Mouse (Mus musculus): ENCODE measurements around the gene Sec1. TPM values are rescaled to one million over a fixed set of nuclear protein-coding genes. Genes with fewer than 3 reads are reported as not detected.

The Sec1 gene
- polyA plus RNA-seq, 1 experiment, result 0.41 TPM

DNA sequence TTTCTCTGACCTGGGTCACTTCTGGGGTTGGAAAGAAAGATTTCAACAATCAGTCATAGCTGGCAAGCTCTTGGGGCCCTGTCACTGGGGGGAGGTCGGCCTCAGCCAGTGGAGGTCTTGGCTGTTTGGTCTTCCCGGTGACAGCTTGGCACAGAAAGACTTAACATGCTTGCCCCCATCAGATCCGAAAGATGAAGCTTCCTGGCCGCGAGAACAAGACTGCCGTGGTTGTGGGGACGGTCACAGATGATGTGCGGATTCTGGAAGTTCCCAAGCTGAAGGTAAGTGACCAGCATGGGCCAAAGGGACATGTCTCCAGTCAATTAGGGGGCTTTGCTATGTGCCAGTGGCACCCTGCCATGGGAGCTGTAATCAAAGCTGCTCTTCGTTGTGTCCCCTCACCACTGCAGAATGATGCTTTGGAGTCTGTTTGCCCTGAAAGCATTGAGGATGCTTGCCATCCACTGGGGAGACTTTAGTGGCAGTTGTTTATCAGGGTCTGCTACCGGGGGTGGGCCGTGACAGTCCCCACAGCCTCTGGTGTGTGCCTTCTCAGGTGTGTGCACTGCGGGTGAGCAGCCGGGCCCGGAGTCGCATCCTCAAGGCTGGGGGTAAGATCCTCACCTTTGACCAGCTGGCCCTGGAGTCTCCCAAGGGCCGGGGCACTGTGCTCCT, 25.7 kb upstream of the Sec1 start:
- TF ChIP-seq TCF12 (IDR thresholded peaks at IDR 0.05; ENCODE audit: insufficient read depth, poor library complexity, severe bottlenecking), result no peak
- no peak for TF ChIP-seq REST (IDR thresholded peaks at IDR 0.05; ENCODE audit: insufficient read depth, insufficient read length)
- TF ChIP-seq E2F4 (IDR thresholded peaks at IDR 0.05; ENCODE audit: insufficient read depth), result no peak
- no peak for TF ChIP-seq MAX (IDR thresholded peaks at IDR 0.05; ENCODE audit: low read depth)
- no peak for TF ChIP-seq USF1 (IDR thresholded peaks at IDR 0.05; ENCODE audit: low read depth)
- no peak for TF ChIP-seq SRF (IDR thresholded peaks at IDR 0.05; ENCODE audit: control insufficient read depth, insufficient read length, low read depth)
- TF ChIP-seq TCF3 (IDR thresholded peaks at IDR 0.05; ENCODE audit: insufficient read length, low read depth), result no peak
- no peak for TF ChIP-seq MYOD1 (IDR thresholded peaks at IDR 0.05; ENCODE audit: control insufficient read depth in 1 of 3, insufficient read length in 2 of 3, low read depth in 2 of 3)
- TF ChIP-seq MYOG (IDR thresholded peaks at IDR 0.05; ENCODE audit: control insufficient read depth in 1 of 3, insufficient read depth in 1 of 3, insufficient read length in 2 of 3, low read depth in 2 of 3), result no peak
- no peak for TF ChIP-seq POLR2AphosphoS2 (IDR thresholded peaks at IDR 0.05; ENCODE audit: insufficient read length, low read depth)
- no peak for TF ChIP-seq POLR2A (IDR thresholded peaks at IDR 0.05; ENCODE audit: insufficient read length, low read depth)
- TF ChIP-seq CEBPB (IDR thresholded peaks at IDR 0.05; ENCODE audit: insufficient read depth, poor library complexity, severe bottlenecking), result no peak
- peak overlapping the region; percentile 96 for H3K4me3 ChIP-seq
- no peak overlapping the region for H3ac ChIP-seq (ENCODE audit: control insufficient read depth, insufficient read length)
- no peaks in the 10 kb centered on the region for H3K36me3 ChIP-seq (ENCODE audit: control insufficient read depth, insufficient read depth)
- H3K27me3 ChIP-seq (ENCODE audit: control insufficient read depth, insufficient read depth, insufficient read length), result no peaks in the 10 kb centered on the region
- H3K79me2 ChIP-seq (ENCODE audit: control insufficient read depth, insufficient read depth), result peaks cover 37% of the 10 kb centered on the region
- peak overlapping the region; percentile 96 for H3K4me2 ChIP-seq (ENCODE audit: low read depth)

GRCm38 (mm10) chr7:45719180-45719579, 25.0 kb upstream of the Sec1 start:
- Histone ChIP-seq H3K36me3 (ENCODE audit: control insufficient read depth, insufficient read depth) (no peaks in the 10 kb centered on the region), H3K4me3 (peak overlapping the region; percentile 96), H3K79me2 (ENCODE audit: control insufficient read depth, insufficient read depth) (peaks cover 43% of the 10 kb centered on the region), H3K27me3 (ENCODE audit: control insufficient read depth, insufficient read depth, insufficient read length) (no peaks in the 10 kb centered on the region), H3ac (ENCODE audit: control insufficient read depth, insufficient read length) (peak overlapping the region; percentile 52), H3K4me2 (ENCODE audit: low read depth) (peak overlapping the region; percentile 96)
- TF ChIP-seq MAX (IDR thresholded peaks at IDR 0.05; ENCODE audit: low read depth) (no peak), E2F4 (IDR thresholded peaks at IDR 0.05; ENCODE audit: insufficient read depth) (no peak), USF1 (IDR thresholded peaks at IDR 0.05; ENCODE audit: low read depth) (no peak), POLR2A (IDR thresholded peaks at IDR 0.05; ENCODE audit: insufficient read length, low read depth) (no peak), POLR2AphosphoS2 (IDR thresholded peaks at IDR 0.05; ENCODE audit: insufficient read length, low read depth) (no peak), SRF (IDR thresholded peaks at IDR 0.05; ENCODE audit: control insufficient read depth, insufficient read length, low read depth) (no peak), MYOG (IDR thresholded peaks at IDR 0.05; ENCODE audit: control insufficient read depth in 1 of 3, insufficient read depth in 1 of 3, insufficient read length in 2 of 3, low read depth in 2 of 3) (no peak), CEBPB (IDR thresholded peaks at IDR 0.05; ENCODE audit: insufficient read depth, poor library complexity, severe bottlenecking) (no peak), TCF3 (IDR thresholded peaks at IDR 0.05; ENCODE audit: insufficient read length, low read depth) (no peak), REST (IDR thresholded peaks at IDR 0.05; ENCODE audit: insufficient read depth, insufficient read length) (no peak), MYOD1 (IDR thresholded peaks at IDR 0.05; ENCODE audit: control insufficient read depth in 1 of 3, insufficient read length in 2 of 3, low read depth in 2 of 3) (no peak), TCF12 (IDR thresholded peaks at IDR 0.05; ENCODE audit: insufficient read depth, poor library complexity, severe bottlenecking) (no peak)

GRCm38 (mm10) chr7:45718331-45718730, 24.1 kb upstream of the Sec1 start:
- peaks cover 48% of the 10 kb centered on the region for H3K79me2 ChIP-seq (ENCODE audit: control insufficient read depth, insufficient read depth)
- H3K36me3 ChIP-seq (ENCODE audit: control insufficient read depth, insufficient read depth), result no peaks in the 10 kb centered on the region
- H3K4me2 ChIP-seq (ENCODE audit: low read depth), result peak overlapping the region; percentile 96
- H3K4me3 ChIP-seq, result peak overlapping the region; percentile 96
- H3ac ChIP-seq (ENCODE audit: control insufficient read depth, insufficient read length), result peak overlapping the region; percentile 52
- H3K27me3 ChIP-seq (ENCODE audit: control insufficient read depth, insufficient read depth, insufficient read length), result no peaks in the 10 kb centered on the region
- TF ChIP-seq MYOD1 (IDR thresholded peaks at IDR 0.05; ENCODE audit: control insufficient read depth in 1 of 3, insufficient read length in 2 of 3, low read depth in 2 of 3) (no peak), REST (IDR thresholded peaks at IDR 0.05; ENCODE audit: insufficient read depth, insufficient read length) (no peak), TCF3 (IDR thresholded peaks at IDR 0.05; ENCODE audit: insufficient read length, low read depth) (no peak)

DNA sequence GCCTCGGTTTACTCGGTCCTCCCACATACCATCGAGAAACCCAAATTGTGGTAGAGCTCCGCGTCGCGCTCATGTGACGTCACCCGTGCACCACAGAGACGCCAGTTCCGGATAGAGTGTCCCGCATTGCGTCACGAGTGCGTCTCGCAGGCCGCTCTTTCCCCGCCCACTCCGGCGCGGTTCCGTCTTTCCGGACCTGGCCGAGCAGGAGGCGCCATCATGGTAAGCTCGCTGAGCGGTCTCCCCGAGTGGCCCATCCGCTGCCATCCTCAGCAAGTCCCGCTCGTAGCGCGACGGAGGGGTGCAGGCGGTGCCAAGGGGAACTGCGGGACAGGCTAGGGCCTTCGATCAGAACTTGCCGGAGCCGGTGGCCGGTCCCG, 23.7 kb upstream of the Sec1 start, which contains the start of gene Sphk2:
Sphk2 (minus strand) TSS at position 85 of the 380 bp plus-strand sequence.
- Histone ChIP-seq H3ac (ENCODE audit: control insufficient read depth, insufficient read length) (peak within 1 kb of the TSS; percentile 52), H3K4me3 (peak within 1 kb of the TSS; percentile 96), H3K27me3 (ENCODE audit: control insufficient read depth, insufficient read depth, insufficient read length) (no peaks in the 10 kb centered on the region), H3K79me2 (ENCODE audit: control insufficient read depth, insufficient read depth) (peaks cover 48% of the 10 kb centered on the region), H3K36me3 (ENCODE audit: control insufficient read depth, insufficient read depth) (no peaks in the 10 kb centered on the region), H3K4me2 (ENCODE audit: low read depth) (peak within 1 kb of the TSS; percentile 96)
- peak; percentile 99 for TF ChIP-seq POLR2AphosphoS2 (IDR thresholded peaks at IDR 0.05; ENCODE audit: insufficient read length, low read depth)
- TF ChIP-seq MAX (IDR thresholded peaks at IDR 0.05; ENCODE audit: low read depth), result peak; percentile 11
- peak; percentile 77 for TF ChIP-seq USF1 (IDR thresholded peaks at IDR 0.05; ENCODE audit: low read depth)
- peak; percentile 22 for TF ChIP-seq REST (IDR thresholded peaks at IDR 0.05; ENCODE audit: insufficient read depth, insufficient read length)
- no peak for TF ChIP-seq TCF12 (IDR thresholded peaks at IDR 0.05; ENCODE audit: insufficient read depth, poor library complexity, severe bottlenecking)
- peak; percentile 85 for TF ChIP-seq SRF (IDR thresholded peaks at IDR 0.05; ENCODE audit: control insufficient read depth, insufficient read length, low read depth)
- peak; percentile 96 for TF ChIP-seq POLR2A (IDR thresholded peaks at IDR 0.05; ENCODE audit: insufficient read length, low read depth)
- peak; percentile 57; the same call in 1 of the 2 replicates for TF ChIP-seq CEBPB (IDR thresholded peaks at IDR 0.05; ENCODE audit: insufficient read depth, poor library complexity, severe bottlenecking)
- TF ChIP-seq TCF3 (IDR thresholded peaks at IDR 0.05; ENCODE audit: insufficient read length, low read depth), result no peak
- TF ChIP-seq MYOG (IDR thresholded peaks at IDR 0.05; ENCODE audit: control insufficient read depth in 1 of 3, insufficient read depth in 1 of 3, insufficient read length in 2 of 3, low read depth in 2 of 3), result peak in 1 of 3 experiments; percentile 43
- TF ChIP-seq MYOD1 (IDR thresholded peaks at IDR 0.05; ENCODE audit: control insufficient read depth in 1 of 3, insufficient read length in 2 of 3, low read depth in 2 of 3), result no peak

All from myocyte (in vitro differentiated cells).